Mouse (Mus musculus) spleen, postnatal 10 days (tissue): ENCODE measurements around the gene Lefty2.
"Not testable (repeated sequence)": the region's sequence is repeated elsewhere in the genome, so short reads cannot be mapped to it uniquely, and the experiment has no call there.

ENCODE experiments used
- DNase-seq, 2 experiments: peaks; one replicate each; pipeline ENCODE4 v3.0.0; 2021 to 2022; ENCODE audit warnings: low spot score in 2 of 2

The Lefty2 gene

DNA sequence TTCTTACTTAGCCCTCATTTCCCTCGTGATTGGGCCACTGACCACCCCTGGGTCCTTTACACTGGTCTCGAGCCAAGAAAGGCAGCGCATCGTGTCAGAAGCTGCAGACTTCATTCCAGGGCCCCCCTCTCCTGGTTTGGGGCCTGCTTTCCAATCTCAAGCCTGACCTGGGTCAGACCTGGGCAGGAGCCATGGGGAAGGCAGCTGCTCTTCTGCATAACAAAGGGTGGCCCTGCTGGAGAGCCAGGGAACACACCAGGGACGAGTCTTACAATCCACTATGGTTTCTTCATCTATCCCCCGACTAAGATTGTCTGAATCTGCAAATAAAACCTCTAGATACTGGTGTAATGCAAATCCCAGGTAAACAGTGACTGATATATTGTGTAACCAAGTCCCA, 40.8 kb downstream of the Lefty2 start:
- DNase-seq = no peak

DNA sequence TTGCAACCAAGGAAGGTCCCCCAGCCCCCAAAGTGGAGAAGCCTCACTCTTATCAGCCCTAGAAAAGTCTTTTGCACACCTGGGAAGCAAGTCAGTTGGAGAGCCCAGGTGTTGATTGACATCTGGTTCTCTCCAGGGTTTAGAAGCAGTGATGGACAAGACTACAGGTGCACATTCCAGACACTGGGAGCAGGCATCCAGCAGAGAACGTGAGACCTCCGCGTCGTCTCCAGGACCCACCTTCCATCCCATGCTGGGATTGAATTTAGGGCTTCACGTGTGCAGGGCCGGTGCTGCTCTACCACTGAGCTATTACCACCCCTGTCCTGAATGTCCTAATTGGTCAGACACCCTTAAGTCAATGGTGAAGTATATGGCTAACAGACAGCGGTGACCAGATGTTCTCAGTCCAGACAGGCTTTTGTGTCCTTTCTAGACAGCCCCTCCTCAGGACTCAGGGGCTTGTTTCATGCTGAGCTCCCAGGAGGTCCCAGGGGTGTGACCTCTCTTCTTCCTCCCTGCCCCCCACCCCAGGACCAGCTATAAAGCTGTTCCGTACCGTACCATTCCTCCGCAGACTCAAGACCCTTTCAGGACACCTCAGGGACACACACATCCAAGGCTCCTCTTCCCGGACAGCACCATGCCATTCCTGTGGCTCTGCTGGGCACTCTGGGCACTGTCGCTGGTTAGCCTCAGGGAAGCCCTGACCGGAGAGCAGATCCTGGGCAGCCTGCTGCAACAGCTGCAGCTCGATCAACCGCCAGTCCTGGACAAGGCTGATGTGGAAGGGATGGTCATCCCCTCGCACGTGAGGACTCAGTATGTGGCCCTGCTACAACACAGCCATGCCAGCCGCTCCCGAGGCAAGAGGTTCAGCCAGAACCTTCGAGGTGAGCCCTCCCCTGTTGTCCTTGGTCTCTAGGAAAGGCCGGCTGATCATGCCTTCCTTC, 41.8 kb downstream of the Lefty2 start, which contains the start of gene Lefty1:
Gene Lefty1, plus strand, starts transcription at position 556 of the 953 bp plus-strand sequence.
- DNase-seq = no peak

- peak in 1 of 2 experiments; percentile 63 for DNase-seq
Observed at GRCm38 (mm10) chr1:180936610-180937398, 43.9 kb downstream of the Lefty2 start.

DNA sequence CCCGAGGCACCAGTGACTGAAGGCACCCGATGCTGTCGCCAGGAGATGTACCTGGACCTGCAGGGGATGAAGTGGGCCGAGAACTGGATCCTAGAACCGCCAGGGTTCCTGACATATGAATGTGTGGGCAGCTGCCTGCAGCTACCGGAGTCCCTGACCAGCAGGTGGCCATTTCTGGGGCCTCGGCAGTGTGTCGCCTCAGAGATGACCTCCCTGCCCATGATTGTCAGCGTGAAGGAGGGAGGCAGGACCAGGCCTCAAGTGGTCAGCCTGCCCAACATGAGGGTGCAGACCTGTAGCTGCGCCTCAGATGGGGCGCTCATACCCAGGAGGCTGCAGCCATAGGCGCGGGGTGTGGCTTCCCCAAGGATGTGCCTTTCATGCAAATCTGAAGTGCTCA, 44.7 kb downstream of the Lefty2 start:
- DNase-seq = not testable (repeated sequence)

DNA sequence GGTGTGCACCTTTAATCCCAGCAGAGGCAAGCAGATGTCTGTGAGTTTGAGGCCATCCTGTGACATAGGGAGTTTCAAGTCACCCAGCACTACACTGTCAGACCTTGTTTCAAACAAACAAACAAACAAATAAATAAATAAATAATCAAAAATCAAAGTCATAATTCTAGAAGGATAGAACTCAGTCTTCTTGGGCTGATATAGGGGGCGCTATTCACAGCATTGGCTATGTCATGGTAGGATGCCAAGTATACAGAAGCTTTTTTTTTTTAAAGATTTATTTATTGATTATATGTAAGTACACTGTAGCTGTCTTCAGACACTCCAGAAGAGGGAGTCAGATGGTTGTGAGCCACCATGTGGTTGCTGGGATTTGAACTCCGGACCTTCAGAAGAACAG, 45.9 kb downstream of the Lefty2 start:
- not testable (repeated sequence) for DNase-seq

- no peak for DNase-seq
Observed at GRCm38 (mm10) chr1:180940776-180941460, 48.0 kb downstream of the Lefty2 start.

- no peak for DNase-seq
Observed at GRCm38 (mm10) chr1:180941726-180942125, 48.8 kb downstream of the Lefty2 start.

GRCm38 (mm10) chr1:180942166-180943031, 49.5 kb downstream of the Lefty2 start, which contains the start of gene Tmem63a:
TSS of gene Tmem63a (plus strand) at chr1:180942344.
- DNase-seq = peak; percentile 81 to 83

DNA sequence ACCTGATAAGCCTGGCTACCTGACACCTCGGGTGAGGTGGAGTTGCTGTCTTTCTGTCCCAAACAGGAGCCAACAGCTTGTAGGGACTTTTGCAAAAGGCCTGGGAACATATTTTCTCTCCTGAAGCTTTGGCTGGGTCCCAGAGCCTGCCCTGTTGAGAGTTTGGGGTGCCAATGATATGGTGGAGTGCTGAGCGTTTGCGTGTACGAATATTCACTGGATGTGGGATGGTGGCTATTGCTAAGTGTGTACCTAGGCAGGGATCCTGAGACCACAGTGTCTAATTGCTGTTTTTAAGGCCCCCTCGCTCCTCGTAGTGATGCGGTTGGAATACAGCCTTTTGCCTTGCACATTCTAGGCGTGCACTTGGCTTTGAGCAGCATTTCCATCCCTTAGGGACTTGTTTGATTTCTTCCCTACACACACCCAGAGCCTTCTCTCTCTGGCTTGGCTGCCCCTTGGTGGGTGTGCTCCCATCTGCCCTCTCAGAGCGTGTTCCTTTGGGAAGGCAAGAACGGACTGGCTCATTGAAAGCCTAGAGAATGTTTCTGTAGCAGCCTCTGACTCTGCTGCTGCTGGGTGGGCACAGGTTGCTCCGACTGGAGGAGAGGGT, 50.2 kb downstream of the Lefty2 start:
- peak in 1 of 2 experiments; percentile 29 for DNase-seq

DNA sequence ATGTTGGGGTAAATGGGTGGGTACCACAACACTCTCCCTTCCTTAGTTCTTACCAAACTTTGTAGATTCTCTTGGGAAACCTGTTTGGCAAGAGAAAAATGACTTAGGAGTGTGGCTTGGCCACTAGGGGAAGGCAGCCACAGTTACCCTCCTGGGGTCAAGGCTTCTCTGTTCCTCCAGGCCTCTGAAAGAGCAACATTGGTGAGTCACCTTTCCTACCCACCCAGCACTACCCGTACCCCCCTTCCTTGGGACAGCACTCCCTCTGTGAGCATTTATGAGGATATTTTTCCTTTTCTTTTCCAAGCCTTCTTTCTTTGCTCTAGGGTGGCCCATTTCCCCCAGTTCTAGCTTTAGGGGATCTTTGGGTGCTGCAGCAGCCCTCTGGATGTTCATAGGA, 51.0 kb downstream of the Lefty2 start:
- no peak for DNase-seq

GRCm38 (mm10) chr1:180944553-180944952, 51.6 kb downstream of the Lefty2 start:
- no peak for DNase-seq

GRCm38 (mm10) chr1:180945001-180945980, 52.4 kb downstream of the Lefty2 start:
- peak in 1 of 2 experiments; percentile 65 for DNase-seq

- no peak for DNase-seq
Observed at GRCm38 (mm10) chr1:180946448-180946847, 53.5 kb downstream of the Lefty2 start.
